Mouse (Mus musculus) G1E (cell line): ENCODE data around the gene Ubr4.

Experiments
- CTCF ChIP-seq: IDR thresholded peaks from 2 replicates; pipeline ENCODE4 v1.5.1; 2012; ENCODE audit warnings: low read depth, low read length, inconsistent platforms, mixed read lengths
- GATA1 ChIP-seq: IDR thresholded peaks from 2 replicates; pipeline ENCODE4 v1.6.1; 2012; ENCODE audit warnings: borderline replicate concordance, low read length, inconsistent platforms, mixed read lengths
- POLR2AphosphoS5 ChIP-seq: IDR thresholded peaks from 2 replicates; pipeline ENCODE4 v1.6.1; 2012; ENCODE audit warnings: low read depth, low read length, inconsistent platforms; ENCODE audit not compliant: insufficient replicate concordance
- TAL1 ChIP-seq: conservative IDR thresholded peaks from 2 replicates; pipeline ENCODE4 v1.6.1; 2012; ENCODE audit warnings: low read depth, low read length, inconsistent platforms, mixed read lengths

- no peak for TF ChIP-seq CTCF
- TF ChIP-seq TAL1 = peak; percentile 89
- no peak for TF ChIP-seq POLR2AphosphoS5
- TF ChIP-seq GATA1 = no peak
Observed at GRCm38 (mm10) chr4:139335507-139335906, 16.9 kb upstream of the Ubr4 start.
